Mouse (Mus musculus): ENCODE measurements around the gene Vmn1r127.
"Not testable (repeated sequence)": the region's sequence is repeated elsewhere in the genome, so short reads cannot be mapped to it uniquely, and the experiment has no call there.

Gene Vmn1r127

GRCm38 (mm10) chr7:21319761-21320160 is at the start of gene Vmn1r127:
Vmn1r127 (minus strand) TSS chr7:21319861.
- DNase-seq (ENCODE audit: low read depth) = not testable (repeated sequence)

- DNase-seq (ENCODE audit: low read depth) = not testable (repeated sequence)
Measured at GRCm38 (mm10) chr7:21361191-21361590, 41.5 kb upstream of the Vmn1r127 start, which contains the start of gene Vmn1r129. Vmn1r129 (minus strand) TSS chr7:21361291.

GRCm38 (mm10) chr7:21349073-21349472 is 29.4 kb upstream of the Vmn1r127 start, which contains the start of gene Vmn1r128:
Vmn1r128 (plus strand) TSS chr7:21349373.
- not testable (repeated sequence) for DNase-seq (ENCODE audit: low read depth)

GRCm38 (mm10) chr7:21301367-21301766 is 18.3 kb downstream of the Vmn1r127 start, which contains the start of gene Vmn1r126:
Vmn1r126 (minus strand) TSS chr7:21301467.
- DNase-seq (ENCODE audit: low read depth) = not testable (repeated sequence)

GRCm38 (mm10) chr7:21271879-21272278 is 47.8 kb downstream of the Vmn1r127 start, which contains the start of gene Vmn1r125:
Vmn1r125 (plus strand) TSS chr7:21272179.
- DNase-seq (ENCODE audit: low read depth) = not testable (repeated sequence)
